Mouse (Mus musculus): ENCODE measurements around the gene Spen. TPM values are rescaled to one million over a fixed set of nuclear protein-coding genes. Genes with fewer than 3 reads are reported as not detected.

The Spen gene
- polyA plus RNA-seq, 1 experiment from 2014 or later = 20.9 TPM

DNA sequence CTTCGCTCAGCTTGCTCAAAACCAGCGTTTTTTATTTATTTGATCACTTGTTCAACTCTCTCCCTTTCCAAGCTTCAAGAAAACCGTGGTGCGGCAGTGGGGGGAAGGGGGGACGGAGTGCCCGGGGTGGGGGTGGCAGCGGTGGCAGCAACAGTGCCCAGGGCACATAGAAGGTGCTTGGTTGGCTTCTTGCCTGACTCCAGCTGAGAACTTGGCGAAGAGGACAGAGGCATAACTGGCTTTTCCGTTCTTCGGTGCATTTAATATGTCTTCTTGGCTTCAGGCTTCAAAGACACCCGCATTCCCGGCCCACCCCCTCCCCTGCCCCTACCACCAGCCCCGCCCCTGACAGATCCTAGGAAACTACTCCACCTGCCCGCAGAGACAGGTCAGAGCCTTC, 105.7 kb downstream of the Spen start:
- H3K27ac ChIP-seq = no peak overlapping the region
- no peaks in the 10 kb centered on the region for H3K4me1 ChIP-seq
- H3K9ac ChIP-seq = no peak overlapping the region
- WGBS = 64% methylated on average over 14 of the region's 14 CpGs
- no peaks in the 10 kb centered on the region for H3K9me3 ChIP-seq
- no peak for ATAC-seq (ENCODE audit: low FRiP score)
- no peak overlapping the region for H3K4me3 ChIP-seq (replicated peaks)
- H3K27me3 ChIP-seq = no peaks in the 10 kb centered on the region; the same call in 1 of the 2 replicates
- H3K4me2 ChIP-seq = no peak overlapping the region
- H3K36me3 ChIP-seq (replicated peaks) = no peaks in the 10 kb centered on the region

DNA sequence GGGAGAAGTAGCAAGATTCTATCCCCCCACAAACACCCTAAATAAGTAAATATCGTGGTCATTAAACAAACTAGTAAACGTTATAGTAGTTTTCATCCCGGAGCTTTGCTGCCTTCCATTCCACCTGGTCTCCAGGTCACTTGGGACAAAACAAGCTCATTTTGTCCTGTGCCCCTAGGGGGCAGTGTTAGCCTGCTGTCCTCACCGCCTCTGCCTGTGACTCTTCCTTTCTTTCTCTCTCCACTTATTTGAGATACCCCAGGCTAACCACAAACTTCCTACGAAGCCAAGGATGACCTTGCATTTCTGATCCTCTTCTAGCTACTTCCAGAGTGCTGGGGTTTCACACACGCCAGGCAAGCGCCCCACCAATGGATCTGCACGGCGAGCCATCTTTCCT, 107.4 kb downstream of the Spen start:
- 50% methylated on average over 9 of the region's 9 CpGs for WGBS
- Histone ChIP-seq H3K9me3 (no peaks in the 10 kb centered on the region), H3K4me2 (no peak overlapping the region), H3K4me1 (peaks cover 3% of the 10 kb centered on the region), H3K9ac (no peak overlapping the region), H3K27me3 (peaks cover 7% of the 10 kb centered on the region), H3K36me3 (replicated peaks) (no peaks in the 10 kb centered on the region), H3K4me3 (replicated peaks) (no peak overlapping the region), H3K27ac (no peak overlapping the region)
- no peak for ATAC-seq (ENCODE audit: low FRiP score)

DNA sequence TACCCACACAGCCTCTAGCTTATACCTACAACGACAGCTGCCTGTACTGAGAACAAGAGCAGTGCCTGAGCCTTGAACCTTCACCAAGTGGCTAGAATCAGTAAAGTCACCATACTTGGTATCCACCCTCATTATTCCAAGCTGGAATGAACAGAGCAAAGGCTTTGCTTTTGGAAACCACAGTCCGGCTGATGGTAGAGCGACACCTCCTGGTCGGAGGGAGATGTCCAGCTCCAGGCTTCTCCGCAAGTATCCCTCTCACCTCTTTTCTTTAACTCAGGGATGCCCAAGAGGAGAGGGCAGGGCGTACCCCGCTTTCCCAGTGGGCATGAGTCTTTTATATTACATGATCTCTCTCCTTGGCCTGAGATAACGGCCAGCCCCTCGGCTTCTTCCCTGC, 108.5 kb downstream of the Spen start:
- Histone ChIP-seq H3K4me1 (peaks cover 13% of the 10 kb centered on the region), H3K9ac (no peak overlapping the region), H3K9me3 (no peaks in the 10 kb centered on the region), H3K4me3 (replicated peaks) (no peak overlapping the region), H3K36me3 (replicated peaks) (no peaks in the 10 kb centered on the region), H3K27ac (no peak overlapping the region), H3K27me3 (peaks cover 17% of the 10 kb centered on the region), H3K4me2 (no peak overlapping the region)
- ATAC-seq (ENCODE audit: low FRiP score) = no peak
- WGBS = 49% methylated on average over 9 of the region's 9 CpGs

DNA sequence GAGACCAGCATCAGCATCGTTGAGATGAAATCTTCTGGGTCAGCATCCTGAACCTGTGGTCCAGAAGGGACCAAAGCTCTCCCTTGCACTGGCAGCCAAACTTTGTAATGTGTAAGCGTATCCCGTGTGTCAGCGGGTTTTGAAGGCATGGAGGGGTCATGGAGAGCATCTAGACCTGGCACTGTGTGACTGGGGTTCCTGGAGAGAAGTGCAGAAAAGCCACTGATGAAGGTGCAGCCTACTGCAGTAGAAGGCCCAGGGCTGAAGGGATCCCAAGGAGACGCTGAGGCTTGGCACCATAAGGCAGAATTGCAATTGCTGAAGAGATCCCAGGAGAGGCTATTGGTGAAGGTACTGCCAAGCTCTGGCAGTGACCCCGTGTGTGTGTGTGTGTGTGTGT, 109.0 kb downstream of the Spen start:
- no peaks in the 10 kb centered on the region for H3K36me3 ChIP-seq (replicated peaks)
- H3K4me2 ChIP-seq = no peak overlapping the region
- no peak overlapping the region for H3K27ac ChIP-seq
- H3K9ac ChIP-seq = no peak overlapping the region
- no peak overlapping the region for H3K4me3 ChIP-seq (replicated peaks)
- no peak for ATAC-seq (ENCODE audit: low FRiP score)
- 78% methylated on average over 6 of the region's 6 CpGs for WGBS
- H3K27me3 ChIP-seq = peaks cover 21% of the 10 kb centered on the region
- no peaks in the 10 kb centered on the region for H3K9me3 ChIP-seq
- peaks cover 13% of the 10 kb centered on the region for H3K4me1 ChIP-seq

DNA sequence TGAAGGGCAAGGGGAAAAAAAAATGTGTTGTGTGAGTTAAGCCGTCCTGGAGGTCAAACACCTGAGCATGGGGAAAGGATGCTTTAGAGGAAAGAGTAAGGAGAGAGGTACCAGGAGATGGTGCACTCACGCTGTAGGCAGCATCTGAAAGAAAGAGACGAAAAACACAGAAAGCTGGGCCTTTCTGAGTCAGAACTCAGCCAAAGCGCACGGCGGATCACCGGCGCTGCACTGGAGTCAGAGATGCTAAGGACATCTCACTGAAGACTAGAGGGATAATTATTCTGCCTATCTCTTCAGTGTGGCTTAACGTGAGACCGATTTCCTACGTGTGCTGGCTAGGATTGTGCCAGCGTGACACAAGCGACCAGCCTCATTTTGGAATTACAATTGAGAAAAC, 110.5 kb downstream of the Spen start:
- WGBS = 85% methylated on average over 13 of the region's 13 CpGs
- H3K4me2 ChIP-seq = no peak overlapping the region
- H3K9me3 ChIP-seq = no peaks in the 10 kb centered on the region
- no peak overlapping the region for H3K27ac ChIP-seq
- no peak for ATAC-seq (ENCODE audit: low FRiP score)
- H3K4me3 ChIP-seq (replicated peaks) = no peak overlapping the region
- H3K4me1 ChIP-seq = peaks cover 13% of the 10 kb centered on the region
- peaks cover 32% of the 10 kb centered on the region for H3K27me3 ChIP-seq
- H3K9ac ChIP-seq = no peak overlapping the region
- no peaks in the 10 kb centered on the region for H3K36me3 ChIP-seq (replicated peaks)

DNA sequence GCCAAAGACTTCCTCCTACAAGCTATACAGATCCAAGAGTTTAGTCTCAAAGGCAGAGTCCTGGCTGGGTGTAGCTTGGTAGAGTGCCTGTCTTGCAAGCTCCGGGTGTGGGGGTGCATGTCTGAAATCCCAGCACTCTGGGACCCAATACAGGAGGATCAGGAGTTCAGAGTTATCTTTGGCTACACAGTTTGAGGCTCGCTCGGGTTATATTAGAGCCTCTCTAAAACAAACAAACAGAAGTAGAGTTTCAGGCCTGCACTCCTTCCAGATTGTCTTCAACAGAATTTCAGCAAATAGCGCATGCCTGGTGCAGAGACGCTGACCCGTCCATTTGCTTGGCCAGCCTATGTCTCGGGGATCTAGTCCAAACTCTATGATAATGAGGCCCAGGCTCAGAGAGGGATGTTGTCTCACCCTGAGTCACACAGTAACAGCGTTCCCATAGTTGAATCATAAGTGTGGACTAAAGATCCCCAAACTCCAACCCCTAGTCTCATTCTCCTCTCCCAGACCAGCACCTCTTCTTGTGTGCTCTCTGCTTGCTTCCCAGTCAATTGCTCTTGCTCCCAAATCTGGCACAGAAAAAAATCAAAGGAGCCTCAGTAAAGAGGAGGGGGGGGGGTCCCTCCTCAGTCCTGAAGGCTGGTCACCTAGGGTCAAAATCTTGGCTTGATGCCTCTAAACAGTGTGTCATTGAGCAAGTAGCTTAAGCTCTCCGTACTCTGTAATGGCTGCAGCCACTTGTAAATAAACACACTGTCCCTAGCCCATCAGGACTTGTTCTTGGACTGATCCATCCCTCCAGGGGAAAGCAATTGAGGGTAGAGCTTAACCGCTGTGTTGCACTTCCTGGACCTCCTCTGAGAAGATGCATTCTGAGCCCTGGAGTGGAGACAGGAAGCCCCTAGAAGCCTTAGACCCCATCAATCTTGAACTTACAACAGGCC, 111.3 kb downstream of the Spen start:
- H3K27ac ChIP-seq = no peak overlapping the region
- WGBS = 83% methylated on average over 10 of the region's 10 CpGs
- ATAC-seq (ENCODE audit: low FRiP score) = no peak
- H3K9me3 ChIP-seq = no peaks in the 10 kb centered on the region
- H3K9ac ChIP-seq = no peak overlapping the region
- peaks cover 13% of the 10 kb centered on the region for H3K4me1 ChIP-seq
- H3K27me3 ChIP-seq = peaks cover 32% of the 10 kb centered on the region
- no peak overlapping the region for H3K4me2 ChIP-seq
- H3K36me3 ChIP-seq (replicated peaks) = no peaks in the 10 kb centered on the region
- no peak overlapping the region for H3K4me3 ChIP-seq (replicated peaks)

DNA sequence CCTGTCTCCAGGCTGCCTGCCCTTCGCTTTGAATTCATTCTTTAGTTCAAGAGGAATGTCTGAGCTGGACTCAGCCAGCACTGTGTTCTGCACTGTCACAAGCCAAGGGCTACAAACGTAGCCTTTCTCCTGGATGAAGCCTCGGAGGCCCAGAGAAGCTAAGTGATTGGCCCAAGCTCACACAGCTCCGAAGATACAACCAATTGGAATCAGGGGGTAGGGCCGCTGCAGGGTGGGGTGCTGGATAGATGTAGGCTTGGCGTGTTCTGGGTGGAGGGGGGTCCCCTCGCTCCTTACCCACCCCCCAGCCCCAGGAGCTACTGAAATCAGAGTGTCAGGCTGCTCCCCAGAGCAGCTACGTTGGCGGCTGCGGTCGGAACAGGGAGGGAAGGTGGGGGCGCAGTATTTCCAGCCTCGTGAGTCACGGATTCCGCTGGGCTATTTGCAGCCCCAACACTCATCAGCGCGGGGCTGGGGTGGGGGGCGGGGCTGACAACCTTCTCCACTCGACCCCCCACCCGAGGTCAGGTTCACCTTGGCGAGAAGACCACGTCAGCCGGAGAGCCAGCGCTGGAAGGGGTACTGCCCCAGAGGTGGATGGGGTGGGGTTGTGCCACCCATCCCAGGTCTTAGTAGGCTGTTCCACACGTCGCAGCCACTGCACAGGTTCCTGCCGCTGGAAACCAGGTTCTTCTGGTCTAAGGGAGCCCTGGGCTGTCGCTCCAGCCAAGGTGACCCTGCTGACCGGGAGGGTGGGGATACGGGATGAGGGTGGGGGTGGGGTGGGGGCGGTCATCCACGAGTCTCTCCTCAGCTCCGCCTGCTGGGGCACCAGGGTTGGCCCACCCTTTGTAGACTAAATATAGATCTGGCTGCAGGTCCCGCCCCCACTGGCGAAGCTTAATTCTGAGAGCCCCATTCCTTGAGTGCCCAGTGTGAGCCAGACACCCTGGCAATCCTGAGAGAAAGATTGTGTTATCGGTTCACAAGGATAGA, 112.6 kb downstream of the Spen start:
- Histone ChIP-seq H3K36me3 (replicated peaks) (no peaks in the 10 kb centered on the region), H3K27me3 (peaks cover 37% of the 10 kb centered on the region), H3K9ac (peak overlapping the region; percentile 26), H3K4me1 (peaks cover 13% of the 10 kb centered on the region), H3K27ac (no peak overlapping the region), H3K9me3 (no peaks in the 10 kb centered on the region), H3K4me2 (peak overlapping the region; percentile 57), H3K4me3 (replicated peaks) (peak overlapping the region; percentile 34)
- 4% methylated on average over 36 of the region's 36 CpGs for WGBS
- ATAC-seq (ENCODE audit: low FRiP score) = peak; percentile 77

DNA sequence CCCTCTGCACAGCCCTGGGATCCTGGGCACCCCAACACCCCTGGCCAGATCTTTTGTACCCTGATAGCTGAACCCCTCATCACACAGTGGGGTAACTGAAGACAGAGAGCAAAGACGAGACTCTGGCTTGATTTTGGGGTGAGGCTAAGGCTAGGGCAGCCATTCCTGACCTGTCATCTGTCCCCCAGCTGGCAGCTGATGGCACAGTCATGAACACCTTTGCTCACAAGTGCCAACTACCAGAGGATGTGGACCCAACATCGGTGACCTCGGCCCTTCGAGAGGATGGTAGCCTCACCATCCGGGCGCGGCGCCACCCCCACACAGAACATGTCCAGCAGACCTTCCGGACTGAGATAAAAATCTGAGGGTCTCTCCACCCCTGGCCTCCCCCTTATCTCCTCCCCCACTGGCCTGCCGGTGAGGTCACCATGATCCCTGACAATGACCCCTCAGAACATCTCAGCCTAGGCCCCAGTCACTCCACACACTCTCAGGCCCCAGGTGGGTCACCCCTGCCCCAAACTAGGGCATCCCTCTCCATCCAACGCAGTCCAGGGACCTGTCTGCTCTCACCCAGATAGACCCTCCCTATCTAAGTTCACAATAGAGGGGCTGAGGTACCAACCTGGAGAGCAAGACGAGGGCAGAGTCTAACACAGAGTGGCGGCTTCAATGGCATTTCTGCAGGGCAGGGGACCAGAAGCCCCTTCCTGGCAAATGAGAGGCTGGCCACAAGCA, 114.5 kb downstream of the Spen start:
- Histone ChIP-seq H3K9ac (no peak overlapping the region), H3K4me2 (no peak overlapping the region), H3K4me3 (replicated peaks) (no peak overlapping the region), H3K27me3 (peaks cover 37% of the 10 kb centered on the region), H3K27ac (no peak overlapping the region), H3K9me3 (no peaks in the 10 kb centered on the region), H3K36me3 (replicated peaks) (no peaks in the 10 kb centered on the region), H3K4me1 (peaks cover 13% of the 10 kb centered on the region)
- WGBS = 89% methylated on average over 13 of the region's 13 CpGs
- no peak for ATAC-seq (ENCODE audit: low FRiP score)

DNA sequence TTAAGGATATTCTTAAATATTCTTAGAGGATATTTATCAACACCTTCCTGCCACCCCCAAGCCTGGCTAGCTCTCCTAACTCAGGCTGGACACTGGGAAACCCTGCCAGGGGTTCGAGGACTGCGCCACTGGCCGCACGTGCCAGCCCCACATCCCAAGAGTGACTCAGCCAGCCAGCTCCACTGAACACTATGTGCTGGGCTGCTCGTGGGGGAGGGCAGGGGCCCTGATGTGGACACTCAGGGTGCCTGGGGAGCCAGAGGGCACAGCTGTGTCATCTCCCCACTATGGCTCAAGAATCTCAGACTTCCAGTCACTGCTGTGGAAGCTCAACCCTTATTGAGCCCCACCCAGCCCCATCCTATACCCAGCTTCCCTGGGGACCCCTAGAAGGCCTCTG, 115.1 kb downstream of the Spen start:
- ATAC-seq (ENCODE audit: low FRiP score) = no peak
- no peak overlapping the region for H3K4me3 ChIP-seq (replicated peaks)
- no peak overlapping the region for H3K27ac ChIP-seq
- peaks cover 37% of the 10 kb centered on the region for H3K27me3 ChIP-seq
- no peak overlapping the region for H3K4me2 ChIP-seq
- H3K9me3 ChIP-seq = no peaks in the 10 kb centered on the region
- H3K4me1 ChIP-seq = peaks cover 13% of the 10 kb centered on the region
- no peaks in the 10 kb centered on the region for H3K36me3 ChIP-seq (replicated peaks)
- WGBS = 85% methylated on average over 5 of the region's 5 CpGs
- no peak overlapping the region for H3K9ac ChIP-seq

DNA sequence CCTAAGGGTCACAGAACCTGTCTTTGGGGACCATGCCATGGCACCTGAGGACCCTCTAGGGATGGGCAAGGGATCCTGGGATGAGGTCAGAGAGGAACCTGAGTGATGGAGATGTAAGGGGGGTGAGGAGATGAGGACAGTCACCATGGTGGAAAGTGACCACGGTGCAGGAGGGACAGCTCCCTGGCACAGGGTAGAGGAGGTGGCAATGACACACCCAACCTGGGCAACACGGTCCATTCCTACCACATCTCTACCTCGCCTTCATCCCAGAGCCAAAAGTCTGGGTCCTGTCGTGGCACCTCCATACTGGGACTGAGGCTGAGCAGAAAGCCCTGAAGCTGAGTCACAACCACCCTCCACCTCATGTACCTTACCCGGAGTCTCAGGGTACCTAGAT, 115.6 kb downstream of the Spen start:
- peaks cover 13% of the 10 kb centered on the region for H3K4me1 ChIP-seq
- H3K9me3 ChIP-seq = no peaks in the 10 kb centered on the region
- H3K9ac ChIP-seq = no peak overlapping the region
- H3K27me3 ChIP-seq = peaks cover 37% of the 10 kb centered on the region
- WGBS = 88% methylated on average over 5 of the region's 5 CpGs
- H3K27ac ChIP-seq = no peak overlapping the region
- H3K4me3 ChIP-seq (replicated peaks) = no peak overlapping the region
- no peak for ATAC-seq (ENCODE audit: low FRiP score)
- H3K36me3 ChIP-seq (replicated peaks) = no peaks in the 10 kb centered on the region
- H3K4me2 ChIP-seq = no peak overlapping the region

DNA sequence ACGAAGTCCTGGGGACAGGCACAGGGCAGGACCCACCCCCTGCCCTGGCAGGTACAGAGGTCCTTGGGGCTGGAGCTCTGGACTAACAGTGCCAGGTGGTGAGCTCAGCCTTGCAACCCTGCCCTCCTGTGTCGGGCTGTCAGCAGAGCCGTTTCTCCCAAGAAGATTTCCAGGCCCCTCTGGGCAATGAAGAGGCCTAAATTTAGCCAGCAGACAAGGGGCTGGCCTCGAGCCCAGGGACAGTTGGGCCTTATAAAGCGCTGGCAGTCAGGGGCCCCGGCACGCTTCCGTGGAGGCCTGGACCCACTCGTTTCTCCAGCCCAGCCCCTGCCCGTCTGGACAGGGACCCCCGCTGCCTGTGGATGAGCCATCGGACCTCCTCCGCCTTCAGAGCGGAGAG, 117.0 kb downstream of the Spen start:
- Histone ChIP-seq H3K9ac (no peak overlapping the region), H3K4me1 (peaks cover 13% of the 10 kb centered on the region), H3K4me3 (replicated peaks) (no peak overlapping the region), H3K4me2 (no peak overlapping the region), H3K9me3 (no peaks in the 10 kb centered on the region), H3K27me3 (peaks cover 34% of the 10 kb centered on the region), H3K36me3 (replicated peaks) (no peaks in the 10 kb centered on the region), H3K27ac (no peak overlapping the region)
- no peak for ATAC-seq (ENCODE audit: low FRiP score)
- whole genome bisulfite sequencing = 79% methylated on average over 14 of the region's 14 CpGs

DNA sequence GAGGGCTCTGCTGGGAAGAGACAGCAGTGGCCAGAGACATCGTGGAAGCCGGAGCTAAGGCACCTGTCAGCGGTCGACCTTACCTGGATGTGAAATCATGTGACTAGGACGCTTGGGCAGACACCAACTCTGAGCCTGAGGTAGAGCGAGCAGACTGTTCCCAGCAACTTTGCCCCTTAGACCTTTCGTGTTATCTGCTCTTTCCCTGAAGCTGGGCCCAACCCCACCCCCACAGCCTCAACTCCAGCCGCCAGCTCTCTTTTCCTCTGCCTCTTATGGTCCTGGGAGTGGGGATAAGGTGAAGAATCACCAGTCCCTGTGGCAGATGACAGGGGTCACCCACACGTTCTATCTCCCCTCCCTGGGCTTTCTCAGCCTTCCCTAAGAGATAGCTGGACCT, 117.5 kb downstream of the Spen start:
- no peak overlapping the region for H3K4me2 ChIP-seq
- H3K4me3 ChIP-seq (replicated peaks) = no peak overlapping the region
- H3K9me3 ChIP-seq = no peaks in the 10 kb centered on the region
- no peak overlapping the region for H3K27ac ChIP-seq
- 53% methylated on average over 9 of the region's 9 CpGs for WGBS
- ATAC-seq (ENCODE audit: low FRiP score) = no peak
- peaks cover 9% of the 10 kb centered on the region for H3K4me1 ChIP-seq
- H3K9ac ChIP-seq = no peak overlapping the region
- no peaks in the 10 kb centered on the region for H3K36me3 ChIP-seq (replicated peaks)
- H3K27me3 ChIP-seq = peaks cover 29% of the 10 kb centered on the region
